Mouse (Mus musculus) MEL (cell line): Measurements from ENCODE around the gene Mag.

Experiments used
- ETS1 ChIP-seq: IDR thresholded peaks from 2 replicates; pipeline ENCODE4 v1.6.1; 2012; ENCODE audit warnings: low read depth, mild to moderate bottlenecking, inconsistent platforms, low read length, improper control_type of control experiment, moderate library complexity
- MYC ChIP-seq: IDR thresholded peaks from 2 replicates; pipeline ENCODE4 v1.6.1; 2011; ENCODE audit warnings: low read depth, mild to moderate bottlenecking, low read length, improper control_type of control experiment, moderate library complexity
- POLR2A ChIP-seq, 2 experiments: IDR thresholded peaks; 2 replicates each; pipeline ENCODE4 v1.6.1; 2011 to 2012; ENCODE audit warnings: low read length in 2 of 2, mild to moderate bottlenecking in 2 of 2, control low read depth in 1 of 2, improper control_type of control experiment in 1 of 2, low read depth in 1 of 2, moderate library complexity in 1 of 2; ENCODE audit not compliant: control insufficient read depth in 1 of 2, insufficient read depth in 1 of 2, poor library complexity in 1 of 2
- USF1 ChIP-seq: IDR thresholded peaks from 2 replicates; pipeline ENCODE4 v1.6.1; 2014; ENCODE audit warnings: low read depth, mild to moderate bottlenecking, inconsistent platforms, low read length, improper control_type of control experiment, moderate library complexity

- TF ChIP-seq POLR2A (IDR thresholded peaks at IDR 0.05; ENCODE audit: control insufficient read depth in 1 of 2, insufficient read depth in 1 of 2, low read depth in 1 of 2, low read length in 2 of 2, poor library complexity in 1 of 2) (no peak), ETS1 (no peak), USF1 (no peak), MYC (no peak)
Observed at GRCm38 (mm10) chr7:30964366-30964765, 49.7 kb upstream of the Mag start.
